Mouse (Mus musculus) lung, embryonic 16.5 days (tissue): Measurements from ENCODE around the gene Lpp. TPM values are rescaled to one million over a fixed set of nuclear protein-coding genes. Genes with fewer than 3 reads are reported as not detected.

Experiments
- ATAC-seq: fragments of 200-750 bp; cut with Nextera tagmentation; 2 replicates; pipeline ENCODE4 v1.8.0; 2017; ENCODE audit warnings: low read depth, mild to moderate bottlenecking, moderate library complexity
- H3K27ac ChIP-seq: fragments of 300-500 bp; sonication (generic); 2 replicates; pipeline ENCODE4 v1.5.1; 2014; ENCODE audit warnings: mild to moderate bottlenecking, control low read depth, low read length
- H3K27me3 ChIP-seq: fragments of 300-500 bp; sonication (generic); 2 replicates; pipeline ENCODE4 v1.6.1; 2014; ENCODE audit warnings: low read depth, low read length, mixed read lengths; ENCODE audit not compliant: control insufficient read depth, insufficient read depth
- H3K36me3 ChIP-seq: fragments of 300-500 bp; sonication (generic); 2 replicates; pipeline ENCODE4 v1.6.1; 2014; ENCODE audit warnings: low read length; ENCODE audit not compliant: control insufficient read depth, insufficient read depth
- H3K4me1 ChIP-seq: fragments of 300-500 bp; sonication (generic); replicated peaks from 2 replicates; pipeline ENCODE4 v1.6.1; 2014; ENCODE audit warnings: low read length, mixed read lengths; ENCODE audit not compliant: control insufficient read depth, insufficient read depth
- H3K4me2 ChIP-seq: fragments of 300-500 bp; sonication (generic); 2 replicates; pipeline ENCODE4 v1.6.1; 2014; ENCODE audit warnings: low read depth, low read length, control low read depth
- H3K4me3 ChIP-seq: fragments of 300-500 bp; sonication (generic); 2 replicates; pipeline ENCODE4 v1.5.1; 2014; ENCODE audit warnings: mild to moderate bottlenecking, low read length, control low read depth
- H3K9ac ChIP-seq: fragments of 300-500 bp; sonication (generic); 2 replicates; pipeline ENCODE4 v1.6.1; 2014; ENCODE audit warnings: low read length, control low read depth
- H3K9me3 ChIP-seq: fragments of 300-500 bp; sonication (generic); 2 replicates; pipeline ENCODE4 v1.6.1; 2016; ENCODE audit warnings: low read length; ENCODE audit not compliant: control insufficient read depth
- WGBS: fragments of 180-500 bp; shearing (Covaris S2); extraction: QIAGEN DNeasy Blood & Tissue Kit; methylation state at CpG from one replicate; pipeline ENCODE4 v1.1.7; 2014; 5-methylcytosine and 5-hydroxymethylcytosine counted together
- polyA plus RNA-seq: library from polyadenylated mRNA; unstranded; fragments of >200 nt; fragmentation: Nextera tagmentation; extraction: Ambion mirVana; gene quantifications from 2 replicates; pipeline ENCODE4 v1.2.1, GENCODE M21; 2015

The Lpp gene
- polyA plus RNA-seq, 1 experiment from 2014 or later: 76.8 TPM

DNA sequence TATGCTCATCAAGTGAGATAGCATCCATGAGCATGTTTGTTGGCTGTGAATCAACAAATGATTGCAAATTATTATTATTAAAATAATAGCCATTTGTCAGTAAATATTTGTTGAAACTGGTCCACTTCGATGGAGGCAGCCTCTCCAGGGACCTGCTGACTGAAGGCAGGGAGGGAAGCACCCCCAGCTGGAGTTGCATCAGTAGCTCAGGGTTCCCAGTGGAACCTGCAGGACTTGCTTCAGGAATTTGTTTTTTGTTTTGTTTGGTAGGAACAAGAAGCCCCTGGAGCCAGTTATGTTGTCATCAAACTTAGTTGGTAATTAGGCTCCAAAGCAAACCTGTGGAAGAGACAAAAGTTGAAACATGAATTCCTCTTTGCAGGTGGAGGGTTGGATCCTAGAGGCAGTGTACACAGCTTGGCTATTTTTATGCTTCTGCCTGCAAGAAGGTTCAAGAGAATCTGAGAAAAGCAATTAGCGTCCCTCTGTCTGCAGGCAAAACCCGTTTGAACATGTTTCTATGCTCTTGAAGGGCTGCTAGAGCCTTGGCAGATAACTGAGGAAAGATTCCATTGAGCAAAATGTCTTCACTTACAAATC lies 554.9 kb downstream of the Lpp start:
- WGBS: 54% methylated on average over 3 of the region's 3 CpGs
- Histone ChIP-seq H3K27ac (no peak overlapping the region), H3K27me3 (no peaks in the 10 kb centered on the region), H3K9ac (no peak overlapping the region), H3K4me3 (no peak overlapping the region), H3K4me1 (no peaks in the 10 kb centered on the region), H3K9me3 (no peaks in the 10 kb centered on the region), H3K4me2 (no peak overlapping the region), H3K36me3 (no peaks in the 10 kb centered on the region)
- no peak for ATAC-seq

DNA sequence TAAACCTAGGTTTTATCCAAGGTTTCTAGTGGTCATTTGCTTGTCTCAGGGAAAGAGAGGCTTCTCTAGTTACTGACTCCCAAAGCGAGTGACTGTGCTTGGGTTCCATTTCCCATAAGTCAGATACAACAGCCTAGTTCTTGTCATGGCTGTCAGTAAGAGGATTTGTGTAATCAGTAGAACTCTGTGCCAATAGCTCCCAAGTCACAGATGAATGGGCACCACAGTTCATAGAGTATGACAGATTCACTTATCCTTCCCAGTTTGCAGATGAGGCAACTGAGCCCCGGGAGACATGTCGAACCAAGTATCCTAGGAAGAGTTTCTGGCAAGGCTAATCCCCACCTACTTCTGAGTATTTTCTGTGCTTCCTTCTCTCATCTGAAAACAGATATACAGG lies 556.0 kb downstream of the Lpp start:
- Histone ChIP-seq H3K36me3 (no peaks in the 10 kb centered on the region), H3K27me3 (no peaks in the 10 kb centered on the region), H3K4me3 (no peak overlapping the region), H3K4me2 (no peak overlapping the region), H3K9me3 (no peaks in the 10 kb centered on the region), H3K4me1 (no peaks in the 10 kb centered on the region), H3K9ac (no peak overlapping the region), H3K27ac (no peak overlapping the region)
- 88% methylated on average over 3 of the region's 3 CpGs for WGBS
- no peak for ATAC-seq

DNA sequence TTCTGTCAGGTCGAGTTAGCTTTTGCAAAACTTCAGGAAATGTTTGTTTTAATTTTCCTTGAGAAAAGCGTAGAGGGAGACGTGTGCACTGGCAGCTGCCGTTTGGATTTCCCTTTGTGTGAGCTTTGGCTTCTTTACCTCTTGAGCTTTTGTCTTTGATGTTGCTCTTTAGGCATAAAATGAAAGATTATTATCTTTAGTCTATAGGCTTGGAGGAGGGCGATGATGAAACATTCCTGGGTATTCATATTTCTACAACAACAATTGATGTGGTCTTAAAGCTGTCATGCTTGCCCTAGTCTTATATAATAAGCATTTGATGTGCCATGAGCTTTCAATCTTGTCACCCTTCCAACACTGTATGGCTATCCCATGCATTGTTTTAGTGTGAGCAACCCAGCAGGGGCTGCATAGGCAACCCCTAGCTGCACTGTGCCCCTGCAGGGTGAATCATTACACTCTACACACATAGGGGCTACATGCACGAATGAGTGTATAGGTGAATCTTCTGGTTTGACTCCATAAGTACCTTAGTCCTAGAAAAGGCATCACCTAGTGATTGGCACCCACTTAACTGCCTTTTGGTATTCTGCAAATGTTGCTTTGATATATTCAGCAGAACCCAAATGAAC lies 556.9 kb downstream of the Lpp start:
- Histone ChIP-seq H3K4me2 (no peak overlapping the region), H3K27me3 (no peaks in the 10 kb centered on the region), H3K27ac (no peak overlapping the region), H3K4me3 (no peak overlapping the region), H3K36me3 (no peaks in the 10 kb centered on the region), H3K4me1 (no peaks in the 10 kb centered on the region), H3K9me3 (no peaks in the 10 kb centered on the region), H3K9ac (no peak overlapping the region)
- ATAC-seq: no peak
- WGBS: 26% methylated on average over 6 of the region's 6 CpGs

DNA sequence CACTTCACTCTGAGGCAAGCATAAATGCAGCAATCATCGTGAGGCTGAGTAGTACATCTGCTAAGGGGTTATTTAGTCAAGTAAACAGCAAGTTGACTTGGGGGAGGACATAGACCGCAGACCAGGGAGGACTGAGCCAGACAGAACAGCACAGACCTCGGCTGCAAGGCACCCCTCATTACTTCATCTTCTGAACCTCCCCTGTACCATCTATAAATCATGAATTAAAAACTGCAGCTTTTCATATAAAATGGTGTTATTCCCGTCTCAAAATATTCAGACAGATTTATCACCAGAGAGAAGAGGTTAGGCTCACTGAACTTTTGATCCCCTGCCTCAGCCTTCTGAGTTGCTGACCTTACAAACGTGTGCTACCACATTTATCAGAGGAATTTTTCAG lies 558.6 kb downstream of the Lpp start:
- WGBS: 41% methylated on average over 5 of the region's 5 CpGs
- H3K27ac ChIP-seq: no peak overlapping the region
- no peak for ATAC-seq
- H3K4me1 ChIP-seq: no peaks in the 10 kb centered on the region
- H3K36me3 ChIP-seq: peaks cover 4% of the 10 kb centered on the region; the same call in 1 of the 2 replicates
- H3K27me3 ChIP-seq: no peaks in the 10 kb centered on the region
- no peak overlapping the region for H3K4me3 ChIP-seq
- no peak overlapping the region for H3K4me2 ChIP-seq
- H3K9ac ChIP-seq: no peak overlapping the region
- H3K9me3 ChIP-seq: no peaks in the 10 kb centered on the region

DNA sequence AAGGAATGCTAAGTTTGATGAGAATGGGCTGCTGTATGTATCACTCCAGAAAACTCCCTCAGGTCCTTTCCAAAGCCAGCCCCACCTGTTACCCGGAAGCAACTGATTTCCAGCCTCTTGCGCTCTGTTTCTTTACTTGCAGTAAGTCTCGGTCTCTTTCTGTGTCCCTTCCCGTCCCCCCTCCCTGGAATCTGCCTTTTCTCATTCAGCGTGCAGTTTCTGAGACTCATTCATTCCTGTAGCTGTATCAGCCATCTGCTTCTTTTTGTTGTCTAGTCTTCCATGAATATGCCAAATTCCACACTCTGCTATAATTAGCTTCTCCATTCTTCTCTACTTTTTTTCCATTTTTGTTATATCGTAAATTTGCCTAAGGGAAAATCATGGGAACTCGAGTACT lies 561.7 kb downstream of the Lpp start:
- no peaks in the 10 kb centered on the region for H3K9me3 ChIP-seq
- no peak overlapping the region for H3K4me2 ChIP-seq
- H3K4me3 ChIP-seq: no peak overlapping the region
- no peak overlapping the region for H3K27ac ChIP-seq
- H3K36me3 ChIP-seq: peaks cover 4% of the 10 kb centered on the region; the same call in 1 of the 2 replicates
- no peaks in the 10 kb centered on the region for H3K27me3 ChIP-seq
- WGBS: 91% methylated on average over 7 of the region's 7 CpGs
- no peak overlapping the region for H3K9ac ChIP-seq
- ATAC-seq: no peak
- H3K4me1 ChIP-seq: no peaks in the 10 kb centered on the region

DNA sequence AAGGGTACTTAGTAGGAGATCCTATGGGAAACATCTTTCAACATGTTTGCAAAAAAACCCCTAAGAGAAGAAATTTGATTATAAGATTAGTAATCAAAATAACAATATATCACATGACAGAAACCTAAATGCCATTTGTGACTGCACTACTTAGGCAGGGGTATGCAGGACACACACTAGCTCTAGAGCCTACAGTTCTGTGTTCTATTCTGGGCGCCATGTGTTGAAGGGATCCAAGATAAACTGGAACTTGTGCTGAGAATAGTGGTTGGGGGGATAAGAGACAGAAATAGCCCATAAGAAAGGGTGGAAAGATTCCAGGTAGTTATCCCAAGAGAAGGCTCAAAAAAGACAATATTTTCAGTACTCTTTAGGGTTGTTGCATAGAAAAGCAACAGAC lies 565.4 kb downstream of the Lpp start:
- WGBS: 76% methylated on average over 1 of the region's 1 CpGs
- Histone ChIP-seq H3K27me3 (no peaks in the 10 kb centered on the region), H3K9me3 (no peaks in the 10 kb centered on the region), H3K4me1 (no peaks in the 10 kb centered on the region), H3K9ac (no peak overlapping the region), H3K27ac (no peak overlapping the region), H3K36me3 (peaks cover 4% of the 10 kb centered on the region; the same call in 1 of the 2 replicates), H3K4me2 (no peak overlapping the region), H3K4me3 (no peak overlapping the region)
- ATAC-seq: no peak

DNA sequence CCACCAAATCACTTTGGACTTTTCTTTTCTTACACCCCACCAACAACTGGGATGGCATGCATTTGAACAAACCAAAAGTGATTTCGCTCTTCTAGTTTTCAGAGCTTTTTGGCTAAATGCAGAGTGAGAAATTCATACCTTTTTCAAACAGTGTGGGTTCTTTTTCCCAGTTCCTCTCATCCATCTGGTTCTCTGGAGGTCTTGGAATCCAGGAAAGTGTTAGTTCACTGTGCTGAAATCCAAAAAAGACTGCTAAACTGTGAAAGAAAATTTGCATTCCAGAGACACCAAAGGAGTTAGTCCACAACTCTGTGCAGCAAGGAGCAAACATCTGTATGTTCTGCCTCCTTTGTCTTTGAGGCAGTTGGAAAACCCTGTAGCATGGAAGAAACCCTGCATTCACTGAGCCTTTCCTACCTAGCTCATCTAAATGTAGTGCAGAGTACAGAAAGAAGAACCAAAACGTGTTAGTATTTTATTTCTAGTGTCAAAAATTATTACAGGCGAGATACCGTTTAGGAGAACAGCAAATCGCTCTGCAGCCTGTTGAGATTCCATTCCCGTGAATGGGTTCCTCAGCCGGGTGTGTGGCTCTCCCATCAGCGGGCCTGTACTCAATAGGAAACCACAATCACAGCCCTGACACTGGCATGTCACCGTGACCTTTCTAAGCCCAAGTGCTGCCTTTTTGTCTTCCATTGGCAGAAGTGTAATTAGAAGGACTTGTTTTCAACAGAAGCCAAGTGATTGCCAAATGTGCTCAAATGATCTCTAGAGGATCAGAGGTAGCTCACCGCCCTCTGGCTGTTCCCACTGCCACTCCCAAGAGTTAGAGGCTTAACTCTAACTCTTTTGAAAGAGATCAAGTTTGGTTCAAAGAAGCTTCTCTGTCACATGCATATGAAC lies 567.8 kb downstream of the Lpp start:
- 82% methylated on average over 10 of the region's 10 CpGs for WGBS
- Histone ChIP-seq H3K36me3 (peaks cover 4% of the 10 kb centered on the region; the same call in 1 of the 2 replicates), H3K9me3 (no peaks in the 10 kb centered on the region), H3K27me3 (no peaks in the 10 kb centered on the region), H3K9ac (no peak overlapping the region), H3K27ac (no peak overlapping the region), H3K4me2 (no peak overlapping the region), H3K4me3 (no peak overlapping the region), H3K4me1 (0 out of 2 replicates have a peak, but pooled peaks cover 3% of the 10 kb centered on the region)
- ATAC-seq: no peak

DNA sequence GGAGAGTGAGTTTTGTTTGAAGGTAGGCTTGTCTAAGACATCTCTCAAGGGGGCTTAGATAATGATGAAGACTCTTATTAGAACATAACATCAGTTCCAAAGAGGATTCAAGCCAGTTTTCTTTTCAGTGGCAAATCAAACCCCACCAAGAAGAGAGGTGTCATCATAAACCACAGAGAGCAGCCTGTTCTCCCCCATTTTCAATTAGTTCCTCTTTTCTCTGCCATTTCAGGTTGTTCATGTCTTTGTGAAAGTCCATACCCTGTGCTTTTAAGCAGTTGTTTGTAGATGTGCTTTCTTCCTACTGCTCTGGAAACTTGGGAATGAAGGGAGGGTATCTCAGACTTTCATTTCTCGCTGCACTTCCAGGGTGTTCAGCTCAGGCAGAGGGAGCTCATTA lies 571.0 kb downstream of the Lpp start:
- 47% methylated on average over 1 of the region's 1 CpGs for WGBS
- no peak overlapping the region for H3K27ac ChIP-seq
- ATAC-seq: no peak
- H3K4me3 ChIP-seq: no peak overlapping the region
- H3K4me1 ChIP-seq: 0 out of 2 replicates have a peak, but pooled peaks cover 3% of the 10 kb centered on the region
- no peaks in the 10 kb centered on the region for H3K36me3 ChIP-seq
- no peaks in the 10 kb centered on the region for H3K9me3 ChIP-seq
- H3K4me2 ChIP-seq: no peak overlapping the region
- H3K9ac ChIP-seq: no peak overlapping the region
- no peaks in the 10 kb centered on the region for H3K27me3 ChIP-seq

DNA sequence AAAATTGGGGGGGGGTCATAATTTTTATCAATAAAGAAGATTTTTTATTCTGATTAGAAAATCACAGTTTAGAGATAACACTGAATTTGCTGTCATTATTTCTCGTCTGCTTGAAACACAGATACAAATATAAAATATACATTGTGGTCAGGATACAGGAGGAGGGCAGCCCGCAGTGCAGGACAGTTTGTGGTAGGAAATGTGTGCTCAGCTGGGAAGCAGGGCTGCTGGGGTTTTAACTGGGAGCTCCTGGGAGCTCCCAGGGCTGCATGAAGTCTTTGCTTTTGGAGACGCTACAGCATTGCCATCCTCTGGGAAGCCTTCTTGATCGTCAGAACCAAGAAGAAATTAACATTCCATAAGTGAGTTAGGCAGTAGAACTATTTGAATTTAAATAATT lies 571.8 kb downstream of the Lpp start:
- Histone ChIP-seq H3K4me3 (no peak overlapping the region), H3K9ac (no peak overlapping the region), H3K27ac (no peak overlapping the region), H3K36me3 (no peaks in the 10 kb centered on the region), H3K9me3 (no peaks in the 10 kb centered on the region), H3K27me3 (no peaks in the 10 kb centered on the region), H3K4me2 (no peak overlapping the region), H3K4me1 (0 out of 2 replicates have a peak, but pooled peaks cover 3% of the 10 kb centered on the region)
- no peak for ATAC-seq
- 45% methylated on average over 4 of the region's 4 CpGs for WGBS
